Mouse (Mus musculus) layer of hippocampus, adult 8-10 months (tissue): Measurements from ENCODE around the gene Tom1. TPM values are rescaled to one million over a fixed set of nuclear protein-coding genes. Genes with fewer than 3 reads are reported as not detected.

ENCODE experiments used
- DNase-seq, 2 experiments: peaks; one replicate each; pipeline ENCODE4 v3.0.0; 2022; ENCODE audit warnings: low spot score in 2 of 2
- total RNA-seq, 4 experiments: library from RNA; stranded (reverse); gene quantifications; 2 replicates each; pipeline ENCODE4 v1.2.4; 2022

Tom1 gene
- total RNA-seq, 4 experiments from 2014 or later = 33.4 to 45.8 (median 37.3) TPM

- peak; percentile 61 to 72 for DNase-seq
Measured at GRCm38 (mm10) chr8:75088989-75089881, 55.7 kb downstream of the Tom1 start.

- DNase-seq = no peak
Measured at GRCm38 (mm10) chr8:75090781-75091365, 57.4 kb downstream of the Tom1 start.

- peak; percentile 84 to 86 for DNase-seq
Measured at GRCm38 (mm10) chr8:75093399-75094156, 60.1 kb downstream of the Tom1 start, which contains the start of gene Hmox1. Gene Hmox1 (plus strand): TSS chr8:75093621.

- no peak for DNase-seq
Measured at GRCm38 (mm10) chr8:75102956-75103355, 69.5 kb downstream of the Tom1 start.

- DNase-seq = no peak
Measured at GRCm38 (mm10) chr8:75103376-75103878, 69.9 kb downstream of the Tom1 start.

GRCm38 (mm10) chr8:75108527-75109235 is 75.2 kb downstream of the Tom1 start:
- peak; percentile 59 to 70 for DNase-seq

GRCm38 (mm10) chr8:75109236-75109967 is 75.9 kb downstream of the Tom1 start, which contains the start of gene Mcm5:
Gene Mcm5 (plus strand): TSS chr8:75109569.
- peak; percentile 99 to 100 for DNase-seq

- DNase-seq = no peak
Measured at GRCm38 (mm10) chr8:75110093-75110492, 76.6 kb downstream of the Tom1 start.

GRCm38 (mm10) chr8:75118505-75118904 is 85.0 kb downstream of the Tom1 start:
- no peak for DNase-seq

GRCm38 (mm10) chr8:75119287-75119686 is 85.8 kb downstream of the Tom1 start:
- no peak for DNase-seq

Other genes starting within 250 kb of the Tom1 start
- gene Isx, start 160.5 kb upstream of the Tom1 start, total RNA-seq = under 1 TPM in 1 of 4 experiments, not detected in 3; 0.26 TPM
- 10 to 100 TPM; 26.2 to 29.8 (median 27.6) TPM for gene Hmgxb4, start 40.3 kb upstream of the Tom1 start, total RNA-seq
- 10 to 100 TPM in 2 of 4 experiments, 1 to 10 TPM in 2; 4.9 to 14.6 (median 9.5) TPM for gene Hmox1, start 59.9 kb downstream of the Tom1 start, total RNA-seq
- 1 to 10 TPM; 6.0 to 7.6 (median 6.4) TPM for gene Mcm5, start 75.9 kb downstream of the Tom1 start, total RNA-seq
- gene Rasd2, start 180.2 kb downstream of the Tom1 start, total RNA-seq = 10 to 100 TPM; 52.3 to 75.1 (median 64.2) TPM